Mouse (Mus musculus) embryonic facial prominence, embryonic 15.5 days (tissue): ENCODE measurements around the gene Brd3. TPM values are rescaled to one million over a fixed set of nuclear protein-coding genes. Genes with fewer than 3 reads are reported as not detected.
A peak's percentile ranks its signal among the peaks of the same experiment; 100 is the strongest.

Experiments
- ATAC-seq: fragments of 200-750 bp; cut with Nextera tagmentation; 2 replicates; pipeline ENCODE4 v1.8.0; 2017; ENCODE audit warnings: low read depth, moderate TSS enrichment; ENCODE audit not compliant: insufficient number of reproducible peaks, low FRiP score, low TSS enrichment
- H3K27ac ChIP-seq: fragments of 300-500 bp; sonication (generic); replicated peaks from 2 replicates; pipeline ENCODE4 v1.5.1; 2015; ENCODE audit warnings: mild to moderate bottlenecking, inconsistent platforms
- H3K27me3 ChIP-seq: fragments of 300-500 bp; sonication (generic); 2 replicates; pipeline ENCODE4 v1.6.1; 2015; ENCODE audit warnings: inconsistent platforms
- H3K36me3 ChIP-seq: fragments of 300-500 bp; sonication (generic); 2 replicates; pipeline ENCODE4 v1.6.1; 2015; ENCODE audit warnings: mild to moderate bottlenecking, inconsistent platforms
- H3K4me1 ChIP-seq: fragments of 300-500 bp; sonication (generic); 2 replicates; pipeline ENCODE4 v1.6.1; 2015; ENCODE audit warnings: inconsistent platforms
- H3K4me2 ChIP-seq: fragments of 300-500 bp; sonication (generic); replicated peaks from 2 replicates; pipeline ENCODE4 v1.6.1; 2015; ENCODE audit warnings: mild to moderate bottlenecking, inconsistent platforms
- H3K4me3 ChIP-seq: fragments of 300-500 bp; sonication (generic); replicated peaks from 2 replicates; pipeline ENCODE4 v1.5.1; 2015; ENCODE audit warnings: mild to moderate bottlenecking, inconsistent platforms
- H3K9ac ChIP-seq: fragments of 300-500 bp; sonication (generic); 2 replicates; pipeline ENCODE4 v1.6.1; 2015; ENCODE audit warnings: inconsistent platforms
- H3K9me3 ChIP-seq: fragments of 300-500 bp; sonication (generic); replicated peaks from 2 replicates; pipeline ENCODE4 v1.6.1; 2016; ENCODE audit warnings: inconsistent platforms
- WGBS: fragments of 180-500 bp; shearing (Covaris S2); methylation state at CpG from one replicate; pipeline ENCODE4 v1.1.7; 2015; 5-methylcytosine and 5-hydroxymethylcytosine counted together
- polyA plus RNA-seq: library from polyadenylated mRNA; unstranded; fragments of >200 nt; fragmentation: Nextera tagmentation; extraction: Ambion mirVana; gene quantifications from 2 replicates; pipeline ENCODE4 v1.2.1, GENCODE M21; 2015

Gene Brd3
- polyA plus RNA-seq, 1 experiment from 2014 or later, result 121 TPM

GRCm38 (mm10) chr2:27411688-27412174 is 95.7 kb downstream of the Brd3 start:
- H3K4me1 ChIP-seq, result peaks cover 63% of the 10 kb centered on the region
- H3K27me3 ChIP-seq, result no peaks in the 10 kb centered on the region
- 13% methylated on average over 8 of the region's 8 CpGs for WGBS
- H3K9ac ChIP-seq, result no peak overlapping the region
- peak; percentile 51; the same call in 1 of the 2 replicates for ATAC-seq
- H3K27ac ChIP-seq, result peak overlapping the region; percentile 78
- H3K4me2 ChIP-seq, result 0 out of 2 replicates have a peak overlapping the region, but pooled peaks have one; percentile 12
- H3K4me3 ChIP-seq, result no peak overlapping the region
- no peaks in the 10 kb centered on the region for H3K9me3 ChIP-seq
- H3K36me3 ChIP-seq, result no peaks in the 10 kb centered on the region

- ATAC-seq, result no peak
- WGBS, result 81% methylated on average over 6 of the region's 6 CpGs
Measured at GRCm38 (mm10) chr2:27410518-27411140, 96.8 kb downstream of the Brd3 start.

GRCm38 (mm10) chr2:27408194-27408593 is 99.3 kb downstream of the Brd3 start:
- Histone ChIP-seq H3K27me3 (no peaks in the 10 kb centered on the region), H3K9me3 (no peaks in the 10 kb centered on the region), H3K4me1 (peaks cover 56% of the 10 kb centered on the region), H3K4me3 (no peak overlapping the region), H3K9ac (no peak overlapping the region), H3K36me3 (no peaks in the 10 kb centered on the region), H3K4me2 (no peak overlapping the region), H3K27ac (no peak overlapping the region)
- WGBS, result 65% methylated on average over 3 of the region's 3 CpGs
- ATAC-seq, result no peak

More at GRCm38 (mm10) chr2:27410518-27411140, 96.8 kb downstream of the Brd3 start:
- Histone ChIP-seq H3K27me3 (no peaks in the 10 kb centered on the region), H3K36me3 (no peaks in the 10 kb centered on the region), H3K4me2 (no peak overlapping the region), H3K27ac (peak overlapping the region; percentile 78; the same call in 1 of the 2 replicates), H3K4me3 (no peak overlapping the region), H3K9me3 (no peaks in the 10 kb centered on the region), H3K9ac (no peak overlapping the region), H3K4me1 (peaks cover 56% of the 10 kb centered on the region)

GRCm38 (mm10) chr2:27406928-27407327 is 100.5 kb downstream of the Brd3 start:
- Histone ChIP-seq H3K9me3 (no peaks in the 10 kb centered on the region), H3K4me3 (no peak overlapping the region), H3K27ac (no peak overlapping the region), H3K9ac (no peak overlapping the region), H3K4me1 (peaks cover 47% of the 10 kb centered on the region), H3K36me3 (no peaks in the 10 kb centered on the region), H3K4me2 (no peak overlapping the region), H3K27me3 (no peaks in the 10 kb centered on the region)
- ATAC-seq, result no peak
- WGBS, result 72% methylated on average over 5 of the region's 5 CpGs

- H3K4me1 ChIP-seq, result peaks cover 35% of the 10 kb centered on the region
- no peaks in the 10 kb centered on the region for H3K27me3 ChIP-seq
- H3K4me2 ChIP-seq, result no peak overlapping the region
- H3K36me3 ChIP-seq, result no peaks in the 10 kb centered on the region
- no peaks in the 10 kb centered on the region for H3K9me3 ChIP-seq
- H3K9ac ChIP-seq, result no peak overlapping the region
- H3K27ac ChIP-seq, result 0 out of 2 replicates have a peak overlapping the region, but pooled peaks have one; percentile 28
- WGBS, result 38% methylated on average over 5 of the region's 5 CpGs
- H3K4me3 ChIP-seq, result no peak overlapping the region
- no peak for ATAC-seq
Measured at GRCm38 (mm10) chr2:27405094-27405884, 102.2 kb downstream of the Brd3 start.

GRCm38 (mm10) chr2:27404375-27405093 is 102.9 kb downstream of the Brd3 start:
- Histone ChIP-seq H3K4me2 (no peak overlapping the region), H3K4me3 (no peak overlapping the region), H3K9me3 (peaks cover 2% of the 10 kb centered on the region; the same call in 1 of the 2 replicates), H3K27ac (no peak overlapping the region), H3K4me1 (peaks cover 35% of the 10 kb centered on the region), H3K27me3 (no peaks in the 10 kb centered on the region), H3K36me3 (no peaks in the 10 kb centered on the region), H3K9ac (no peak overlapping the region)
- no peak for ATAC-seq
- WGBS, result 36% methylated on average over 6 of the region's 6 CpGs

- H3K27ac ChIP-seq, result no peak overlapping the region
- ATAC-seq, result no peak
- H3K9me3 ChIP-seq, result peaks cover 6% of the 10 kb centered on the region; the same call in 1 of the 2 replicates
- H3K4me3 ChIP-seq, result no peak overlapping the region
- no peak overlapping the region for H3K4me2 ChIP-seq
- H3K27me3 ChIP-seq, result no peaks in the 10 kb centered on the region
- H3K36me3 ChIP-seq, result 0 out of 2 replicates have a peak, but pooled peaks cover 4% of the 10 kb centered on the region
- peaks cover 31% of the 10 kb centered on the region for H3K4me1 ChIP-seq
- 77% methylated on average over 2 of the region's 2 CpGs for WGBS
- H3K9ac ChIP-seq, result no peak overlapping the region
Measured at GRCm38 (mm10) chr2:27401544-27401943, 105.9 kb downstream of the Brd3 start.

GRCm38 (mm10) chr2:27400083-27400482 is 107.4 kb downstream of the Brd3 start:
- H3K4me2 ChIP-seq, result no peak overlapping the region
- no peak overlapping the region for H3K4me3 ChIP-seq
- ATAC-seq, result no peak
- 0 out of 2 replicates have a peak, but pooled peaks cover 4% of the 10 kb centered on the region for H3K36me3 ChIP-seq
- H3K27me3 ChIP-seq, result no peaks in the 10 kb centered on the region
- H3K9ac ChIP-seq, result no peak overlapping the region
- peaks cover 34% of the 10 kb centered on the region for H3K4me1 ChIP-seq
- H3K9me3 ChIP-seq, result peaks cover 6% of the 10 kb centered on the region; the same call in 1 of the 2 replicates
- 89% methylated on average over 2 of the region's 2 CpGs for WGBS
- no peak overlapping the region for H3K27ac ChIP-seq

GRCm38 (mm10) chr2:27396656-27397440 is 110.6 kb downstream of the Brd3 start:
- 60% methylated on average over 17 of the region's 17 CpGs for WGBS
- Histone ChIP-seq H3K4me2 (no peak overlapping the region), H3K9ac (no peak overlapping the region), H3K36me3 (0 out of 2 replicates have a peak, but pooled peaks cover 4% of the 10 kb centered on the region), H3K27ac (no peak overlapping the region), H3K27me3 (no peaks in the 10 kb centered on the region), H3K4me3 (no peak overlapping the region), H3K4me1 (peaks cover 34% of the 10 kb centered on the region), H3K9me3 (peaks cover 6% of the 10 kb centered on the region; the same call in 1 of the 2 replicates)
- no peak for ATAC-seq
